Mouse (Mus musculus): ENCODE measurements around the gene Dgcr6. TPM values are rescaled to one million over a fixed set of nuclear protein-coding genes. Genes with fewer than 3 reads are reported as not detected.
A peak's percentile ranks its signal among the peaks of the same experiment; 100 is the strongest.
"Not testable (repeated sequence)": the region's sequence is repeated elsewhere in the genome, so short reads cannot be mapped to it uniquely, and the experiment has no call there.

Dgcr6 gene
- total RNA-seq (2014; fragmentation: Nextera tagmentation): 18.4 and 22.4 TPM in 2 replicates
- 14.1 and 19.6 TPM in 2 replicates for total RNA-seq (2017)
- polyA plus RNA-seq (2012): 20.4 and 23.8 TPM in 2 replicates

- DNase-seq (ENCODE audit: low spot score) (peak; percentile 53), ATAC-seq (ENCODE audit: extremely low read depth, insufficient number of reproducible peaks, low FRiP score, poor library complexity, severe bottlenecking) (no peak)
- Histone ChIP-seq H3K4me1 (ENCODE audit: insufficient read depth, low read depth, low read length) (0 out of 2 replicates have a peak, but pooled peaks cover 2% of the 10 kb centered on the region), H3K36me3 (replicated peaks) (no peaks in the 10 kb centered on the region), H3K4me3 (ENCODE audit: low read depth, low read length) (no peak within 1 kb of the TSS), H3K9me3 (replicated peaks) (no peaks in the 10 kb centered on the region), H3K27me3 (ENCODE audit: insufficient read depth, low read length) (peaks cover 28% of the 10 kb centered on the region)
- TF ChIP-seq CTCF (IDR thresholded peaks at IDR 0.05; ENCODE audit: low read depth, low read length): peak; percentile 85
- TF ChIP-seq TAL1 (conservative IDR thresholded peaks at IDR 0.05; ENCODE audit: low read depth, low read length): no peak
Measured at GRCm38 (mm10) chr16:18052731-18053202, at the start of gene Dgcr6. Dgcr6 (plus strand) TSS chr16:18052860.

- no peak for ATAC-seq (ENCODE audit: extremely low read depth, insufficient number of reproducible peaks, low FRiP score, poor library complexity, severe bottlenecking)
- TF ChIP-seq CTCF (IDR thresholded peaks at IDR 0.05; ENCODE audit: low read depth, low read length) (no peak), GATA2 (IDR thresholded peaks at IDR 0.05; ENCODE audit: borderline replicate concordance, low read depth, low read length) (no peak), POLR2AphosphoS5 (IDR thresholded peaks at IDR 0.05; ENCODE audit: insufficient replicate concordance, low read depth, low read length) (no peak), GATA1 (IDR thresholded peaks at IDR 0.05; ENCODE audit: borderline replicate concordance, low read length) (no peak), TAL1 (conservative IDR thresholded peaks at IDR 0.05; ENCODE audit: low read depth, low read length) (no peak)
- H3K36me3 ChIP-seq (replicated peaks): no peaks in the 10 kb centered on the region
- no peaks in the 10 kb centered on the region for H3K9me3 ChIP-seq (replicated peaks)
- H3K4me1 ChIP-seq (ENCODE audit: insufficient read depth, low read depth, low read length): no peaks in the 10 kb centered on the region
- DNase-seq (ENCODE audit: low spot score): no peak
- H3K4me3 ChIP-seq (ENCODE audit: low read depth, low read length): no peak overlapping the region
- no peaks in the 10 kb centered on the region; the same call in none of the 2 replicates for H3K27me3 ChIP-seq (ENCODE audit: insufficient read depth, low read length)
Measured at GRCm38 (mm10) chr16:18004589-18004988, 48.1 kb upstream of the Dgcr6 start.

DNA sequence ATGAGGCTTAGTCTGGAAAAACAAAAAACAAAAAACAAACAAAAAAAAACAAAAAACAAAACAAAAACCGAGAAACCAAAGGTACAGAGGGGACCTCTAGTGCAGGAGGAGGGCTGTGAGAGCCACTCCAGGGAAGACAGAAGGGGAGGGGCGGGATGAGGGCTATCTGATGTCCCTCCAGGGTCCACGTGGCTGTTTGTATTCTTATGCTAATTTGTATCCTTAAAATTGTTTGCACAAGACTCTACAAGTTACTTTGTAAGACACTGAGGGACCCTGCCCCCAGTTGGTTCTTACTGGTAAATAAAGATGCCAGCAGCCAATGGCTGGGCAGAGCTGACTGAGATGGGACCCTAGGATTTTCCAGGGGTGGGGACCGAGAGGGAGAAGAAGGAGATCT lies 45.6 kb upstream of the Dgcr6 start:
- ATAC-seq (ENCODE audit: extremely low read depth, insufficient number of reproducible peaks, low FRiP score, poor library complexity, severe bottlenecking): no peak
- no peaks in the 10 kb centered on the region for H3K4me1 ChIP-seq (ENCODE audit: insufficient read depth, low read depth, low read length)
- H3K36me3 ChIP-seq (replicated peaks): no peaks in the 10 kb centered on the region
- no peak overlapping the region for H3K4me3 ChIP-seq (ENCODE audit: low read depth, low read length)
- no peaks in the 10 kb centered on the region; the same call in none of the 2 replicates for H3K27me3 ChIP-seq (ENCODE audit: insufficient read depth, low read length)
- no peak for DNase-seq (ENCODE audit: low spot score)
- no peak for TF ChIP-seq TAL1 (conservative IDR thresholded peaks at IDR 0.05; ENCODE audit: low read depth, low read length)
- TF ChIP-seq POLR2AphosphoS5 (IDR thresholded peaks at IDR 0.05; ENCODE audit: insufficient replicate concordance, low read depth, low read length): no peak
- TF ChIP-seq GATA2 (IDR thresholded peaks at IDR 0.05; ENCODE audit: borderline replicate concordance, low read depth, low read length): no peak
- TF ChIP-seq GATA1 (IDR thresholded peaks at IDR 0.05; ENCODE audit: borderline replicate concordance, low read length): no peak
- TF ChIP-seq CTCF (IDR thresholded peaks at IDR 0.05; ENCODE audit: low read depth, low read length): no peak
- H3K9me3 ChIP-seq (replicated peaks): no peaks in the 10 kb centered on the region

DNA sequence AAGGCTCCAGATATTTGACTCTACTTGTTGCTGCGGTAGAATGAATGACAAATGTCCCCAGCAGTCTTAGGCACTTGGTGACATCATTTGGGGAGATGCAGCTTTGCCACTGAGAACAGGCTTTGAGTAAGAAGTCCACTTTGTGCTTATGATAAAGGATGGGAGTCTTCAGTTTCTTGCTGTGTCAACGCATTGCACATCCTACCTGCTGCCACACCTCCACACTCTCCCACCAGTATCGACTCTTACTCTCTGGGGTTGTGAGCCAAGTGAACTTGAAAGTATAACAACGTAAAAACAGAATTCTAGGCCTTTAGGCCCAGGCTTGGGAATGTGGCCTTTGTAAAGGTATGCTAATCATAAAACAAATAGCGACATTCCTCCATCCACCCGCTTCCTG lies 41.6 kb upstream of the Dgcr6 start:
- Histone ChIP-seq H3K36me3 (replicated peaks) (no peaks in the 10 kb centered on the region), H3K27me3 (ENCODE audit: insufficient read depth, low read length) (no peaks in the 10 kb centered on the region; the same call in none of the 2 replicates), H3K4me1 (ENCODE audit: insufficient read depth, low read depth, low read length) (no peaks in the 10 kb centered on the region), H3K4me3 (ENCODE audit: low read depth, low read length) (no peak overlapping the region), H3K9me3 (replicated peaks) (peaks cover 4% of the 10 kb centered on the region)
- ATAC-seq (ENCODE audit: extremely low read depth, insufficient number of reproducible peaks, low FRiP score, poor library complexity, severe bottlenecking): no peak
- TF ChIP-seq GATA1 (IDR thresholded peaks at IDR 0.05; ENCODE audit: borderline replicate concordance, low read length) (no peak), TAL1 (conservative IDR thresholded peaks at IDR 0.05; ENCODE audit: low read depth, low read length) (no peak), GATA2 (IDR thresholded peaks at IDR 0.05; ENCODE audit: borderline replicate concordance, low read depth, low read length) (no peak), CTCF (IDR thresholded peaks at IDR 0.05; ENCODE audit: low read depth, low read length) (no peak), POLR2AphosphoS5 (IDR thresholded peaks at IDR 0.05; ENCODE audit: insufficient replicate concordance, low read depth, low read length) (no peak)
- DNase-seq (ENCODE audit: low spot score): no peak

- H3K36me3 ChIP-seq (replicated peaks): not testable (repeated sequence)
Measured at GRCm38 (mm10) chr16:18016482-18016881, 36.2 kb upstream of the Dgcr6 start.

DNA sequence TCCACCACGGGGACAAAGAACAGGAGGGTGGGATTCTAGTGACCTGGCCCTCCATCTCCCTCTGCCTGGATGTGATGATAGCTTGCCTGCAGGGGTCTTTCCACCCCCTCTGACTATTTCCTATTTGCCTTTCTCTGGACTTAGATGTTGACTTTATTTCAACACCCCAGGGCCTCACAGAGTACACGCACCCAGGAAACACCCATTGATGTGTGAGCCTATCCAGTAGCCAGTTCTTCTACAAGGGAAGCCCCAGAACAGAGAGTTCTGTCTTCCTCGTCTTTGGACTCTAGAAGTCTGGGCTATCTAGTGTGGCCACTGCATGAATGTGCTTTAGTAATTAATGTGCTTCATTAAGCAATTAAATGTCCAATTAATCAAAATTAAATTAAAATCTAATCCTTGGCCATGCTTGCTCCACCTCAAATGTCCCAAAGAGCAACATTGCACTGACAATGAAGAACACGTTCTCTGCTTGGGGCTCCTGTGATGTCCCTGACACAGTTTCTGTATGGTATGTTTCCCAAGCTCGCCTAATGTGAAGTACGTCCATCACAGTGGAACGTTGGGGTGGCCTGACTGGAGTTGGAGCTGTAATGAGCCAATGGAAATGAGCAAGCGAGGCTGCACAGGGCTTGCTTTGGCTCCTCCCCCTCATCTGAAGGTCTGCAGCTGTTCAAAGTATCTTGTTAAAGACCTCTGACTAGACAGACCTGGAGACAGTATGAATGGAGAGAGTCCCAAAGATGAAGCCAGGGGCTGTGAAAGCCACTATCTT lies 29.7 kb upstream of the Dgcr6 start:
- H3K27me3 ChIP-seq (ENCODE audit: insufficient read depth, low read length): peaks cover 8% of the 10 kb centered on the region; the same call in 1 of the 2 replicates
- H3K36me3 ChIP-seq (replicated peaks): no peaks in the 10 kb centered on the region
- ATAC-seq (ENCODE audit: extremely low read depth, insufficient number of reproducible peaks, low FRiP score, poor library complexity, severe bottlenecking): no peak
- no peak overlapping the region for H3K4me3 ChIP-seq (ENCODE audit: low read depth, low read length)
- TF ChIP-seq TAL1 (conservative IDR thresholded peaks at IDR 0.05; ENCODE audit: low read depth, low read length): no peak
- TF ChIP-seq POLR2AphosphoS5 (IDR thresholded peaks at IDR 0.05; ENCODE audit: insufficient replicate concordance, low read depth, low read length): no peak
- no peak for TF ChIP-seq GATA1 (IDR thresholded peaks at IDR 0.05; ENCODE audit: borderline replicate concordance, low read length)
- no peak for TF ChIP-seq CTCF (IDR thresholded peaks at IDR 0.05; ENCODE audit: low read depth, low read length)
- no peak for TF ChIP-seq GATA2 (IDR thresholded peaks at IDR 0.05; ENCODE audit: borderline replicate concordance, low read depth, low read length)
- no peaks in the 10 kb centered on the region for H3K4me1 ChIP-seq (ENCODE audit: insufficient read depth, low read depth, low read length)
- no peak for DNase-seq (ENCODE audit: low spot score)
- no peaks in the 10 kb centered on the region for H3K9me3 ChIP-seq (replicated peaks)

More at GRCm38 (mm10) chr16:18016482-18016881, 36.2 kb upstream of the Dgcr6 start:
- not testable (repeated sequence) for H3K27me3 ChIP-seq (ENCODE audit: insufficient read depth, low read length); H3K4me3 ChIP-seq (ENCODE audit: low read depth, low read length); DNase-seq (ENCODE audit: low spot score); H3K9me3 ChIP-seq (replicated peaks); H3K4me1 ChIP-seq (ENCODE audit: insufficient read depth, low read depth, low read length); ATAC-seq (ENCODE audit: extremely low read depth, insufficient number of reproducible peaks, low FRiP score, poor library complexity, severe bottlenecking)

Measured in G1E (cell line).